Mouse (Mus musculus) left cerebral cortex, adult 9 months (tissue): Measurements from ENCODE around the gene Pla2g2c.

Experiments
- DNase-seq, 2 experiments: peaks; one replicate each; pipeline ENCODE4 v3.0.0; 2022; ENCODE audit warnings: low spot score in 2 of 2

Gene Pla2g2c

DNA sequence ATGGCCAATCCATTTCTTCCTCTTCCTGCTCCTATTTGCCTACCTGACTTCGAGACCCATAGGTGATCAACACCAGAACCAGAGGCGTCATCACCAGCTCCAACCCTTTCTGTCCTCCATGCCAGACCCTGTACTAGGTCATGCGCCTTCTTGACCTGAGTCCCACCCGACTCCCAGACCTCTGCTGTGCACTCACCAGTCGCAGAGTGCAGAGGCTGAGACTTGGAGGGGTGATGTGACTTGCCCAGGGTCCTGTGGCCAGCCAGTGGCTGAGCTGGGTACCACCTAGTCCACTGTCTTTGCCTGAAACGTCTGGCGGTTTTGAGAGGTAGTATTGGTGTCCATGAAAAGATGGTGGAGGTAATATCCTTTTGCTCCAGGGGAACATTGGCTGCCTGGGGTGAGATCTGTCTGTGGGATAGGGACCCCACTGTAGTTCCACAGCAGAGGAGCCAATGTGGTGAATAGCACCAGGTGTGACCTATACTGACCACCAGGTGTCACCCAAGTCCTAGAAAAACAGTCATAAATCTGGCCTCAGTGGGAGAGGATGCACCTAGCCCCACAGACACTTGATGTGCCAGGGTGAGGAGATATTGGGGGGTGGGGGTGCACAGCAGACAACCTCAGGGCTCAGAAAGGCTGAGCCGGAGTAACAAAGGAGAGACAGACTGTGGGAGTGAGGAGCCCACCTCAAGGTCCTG lies 23.9 kb downstream of the Pla2g2c start:
- peak in 1 of 2 experiments; percentile 69 for DNase-seq

DNA sequence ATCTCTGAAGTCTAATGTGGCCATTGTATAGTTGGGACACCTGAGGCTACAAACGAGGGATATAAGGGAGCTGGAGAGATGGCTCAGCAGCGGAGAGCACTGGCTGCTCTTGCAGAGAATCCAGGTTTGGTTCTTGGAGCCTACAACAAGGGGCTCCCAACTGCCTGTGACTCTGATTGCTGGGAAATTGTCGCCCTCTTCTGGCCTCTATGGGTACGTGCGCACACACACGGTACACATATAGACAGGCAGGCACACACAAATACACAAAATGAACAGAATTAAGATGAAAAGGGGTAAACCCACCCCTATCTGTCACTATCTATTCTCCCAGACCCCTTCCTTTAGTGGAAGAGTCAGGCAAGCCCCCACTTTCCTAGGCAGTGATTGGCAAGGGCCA lies 28.0 kb downstream of the Pla2g2c start:
- DNase-seq, result no peak

DNA sequence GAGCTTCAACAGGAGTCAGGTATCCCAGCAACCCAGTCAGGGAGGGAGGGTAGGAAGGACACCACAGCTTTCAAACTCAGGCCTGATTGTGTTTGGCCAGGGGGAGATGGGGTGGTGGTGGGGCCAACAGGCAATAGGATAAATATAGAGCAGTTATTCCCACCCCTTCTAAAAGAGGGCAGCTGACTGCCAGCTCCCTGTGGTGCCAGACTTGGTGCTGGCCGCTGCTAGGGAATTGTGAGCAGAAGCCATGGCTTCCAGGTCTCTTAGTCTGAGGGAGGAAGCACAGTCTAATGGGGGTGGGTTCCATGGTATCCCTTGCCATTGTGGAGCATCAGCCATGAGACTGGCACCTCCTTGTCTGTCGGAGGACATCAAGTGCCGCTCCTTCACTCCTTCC lies 29.0 kb downstream of the Pla2g2c start:
- DNase-seq, result no peak

DNA sequence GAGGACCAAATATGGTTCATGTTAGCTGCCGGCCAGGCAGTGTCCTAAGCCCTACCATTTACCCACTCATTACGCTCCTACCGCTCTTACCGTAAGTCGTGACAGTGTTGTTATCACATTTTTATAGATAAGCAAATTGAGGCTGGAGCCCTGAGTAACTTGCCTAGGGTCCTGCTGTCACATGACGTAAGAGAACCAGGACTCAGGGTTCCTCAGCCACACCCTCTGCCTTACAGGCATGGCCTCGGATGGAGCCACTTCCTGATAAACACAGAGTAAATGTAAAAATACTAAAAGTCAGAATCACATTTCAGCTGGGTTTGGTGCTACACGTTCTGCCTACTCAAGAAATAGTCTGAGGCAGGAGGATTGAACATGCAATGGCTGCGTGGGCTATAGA lies 29.8 kb downstream of the Pla2g2c start:
- no peak for DNase-seq

DNA sequence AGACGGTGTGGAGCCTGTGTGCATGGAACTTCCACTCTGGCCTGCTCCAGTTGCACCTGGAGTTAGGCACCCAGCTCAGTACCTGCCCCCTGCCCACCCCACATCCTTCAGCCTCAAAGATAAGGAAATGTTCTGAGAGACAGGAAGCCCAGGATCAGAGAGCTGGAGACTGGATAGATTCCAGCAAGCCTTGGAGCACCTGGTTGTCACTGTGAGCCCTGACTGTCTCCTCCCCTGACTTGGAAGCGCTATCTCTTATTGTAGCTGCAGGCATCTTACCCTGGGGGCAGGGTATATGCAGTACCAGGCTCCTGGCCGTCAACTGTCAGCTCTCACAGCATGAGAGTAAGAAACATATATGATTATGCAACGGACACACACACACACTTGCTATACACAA lies 30.8 kb downstream of the Pla2g2c start:
- no peak for DNase-seq

DNA sequence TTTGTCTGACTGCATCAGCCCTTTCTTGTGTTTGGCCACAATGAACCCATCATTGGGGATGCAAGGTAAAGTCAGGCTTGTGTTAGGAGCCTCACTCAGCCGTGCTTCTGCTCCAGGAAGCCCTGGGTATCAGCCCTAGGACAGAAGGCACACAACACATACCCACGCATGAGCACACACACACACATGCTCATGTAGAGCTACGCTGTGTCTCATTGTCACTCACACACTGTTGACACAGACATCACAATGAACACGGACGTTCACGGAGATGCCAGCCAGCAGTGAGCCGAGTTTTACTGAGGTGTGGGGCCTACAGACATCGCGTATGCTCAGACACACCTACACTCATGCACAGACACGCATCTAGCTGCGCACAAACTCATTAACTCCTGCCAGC lies 31.4 kb downstream of the Pla2g2c start:
- DNase-seq, result no peak

DNA sequence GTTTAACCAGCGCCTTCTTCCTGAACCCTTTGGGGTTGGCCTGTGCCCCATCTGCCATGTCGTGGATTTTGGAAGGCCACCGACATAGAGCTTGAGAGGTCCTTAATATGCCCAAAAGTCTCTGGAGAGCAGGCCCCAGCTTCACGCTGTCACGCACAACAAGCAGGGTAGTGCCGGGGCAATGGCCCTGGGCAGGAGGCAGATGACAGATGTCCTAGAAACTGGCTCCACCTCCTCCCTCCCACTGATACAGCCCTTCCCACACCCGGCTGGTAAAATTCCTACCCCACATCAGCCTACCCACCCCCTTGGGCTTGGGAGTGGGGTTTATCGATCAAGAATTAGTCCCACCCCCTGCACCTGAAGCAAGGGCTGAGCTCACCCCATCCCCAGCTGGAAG lies 32.8 kb downstream of the Pla2g2c start, which contains the start of gene Pla2g2f:
Pla2g2f (minus strand) TSS at position 211 of the 400 bp plus-strand sequence.
- no peak for DNase-seq

DNA sequence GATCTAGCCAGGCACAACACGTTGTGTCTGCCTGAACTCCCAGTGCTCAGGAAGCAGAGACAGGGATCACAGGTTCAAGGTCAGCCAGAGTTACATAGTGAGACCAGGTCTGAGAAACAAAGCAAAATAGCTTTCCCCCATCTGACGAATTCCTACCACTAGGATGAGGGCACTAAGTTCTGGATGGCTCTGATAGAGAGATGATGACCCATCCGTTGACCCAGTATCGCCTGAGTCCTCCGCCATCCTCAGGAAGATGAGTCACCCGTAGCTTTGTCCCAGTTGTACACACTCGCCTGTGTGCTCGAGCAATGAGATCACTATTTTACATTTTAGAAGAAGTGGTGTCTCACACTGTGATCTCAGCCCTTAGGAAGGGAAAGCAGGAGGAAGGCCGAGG lies 37.7 kb downstream of the Pla2g2c start:
- no peak for DNase-seq

DNA sequence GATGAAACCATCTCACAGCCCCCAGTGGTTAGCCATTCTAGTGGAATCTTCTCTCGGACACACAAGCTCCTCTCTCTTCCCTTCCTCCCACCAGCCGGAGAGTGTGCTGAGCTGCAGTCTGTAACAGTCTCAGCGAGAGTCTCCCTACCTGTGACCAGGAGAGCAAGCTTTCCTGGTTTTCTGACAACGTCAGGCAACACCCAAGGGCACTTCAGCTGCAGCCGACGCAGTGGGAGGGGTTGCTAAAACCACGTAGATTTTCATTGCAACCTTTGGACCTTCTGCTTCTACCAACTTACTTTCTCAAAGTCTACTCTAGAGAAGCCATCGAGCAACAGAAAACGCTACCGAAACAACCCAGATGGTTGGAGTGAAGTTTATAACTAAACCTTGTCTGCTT lies 47.4 kb downstream of the Pla2g2c start:
- DNase-seq, result no peak

DNA sequence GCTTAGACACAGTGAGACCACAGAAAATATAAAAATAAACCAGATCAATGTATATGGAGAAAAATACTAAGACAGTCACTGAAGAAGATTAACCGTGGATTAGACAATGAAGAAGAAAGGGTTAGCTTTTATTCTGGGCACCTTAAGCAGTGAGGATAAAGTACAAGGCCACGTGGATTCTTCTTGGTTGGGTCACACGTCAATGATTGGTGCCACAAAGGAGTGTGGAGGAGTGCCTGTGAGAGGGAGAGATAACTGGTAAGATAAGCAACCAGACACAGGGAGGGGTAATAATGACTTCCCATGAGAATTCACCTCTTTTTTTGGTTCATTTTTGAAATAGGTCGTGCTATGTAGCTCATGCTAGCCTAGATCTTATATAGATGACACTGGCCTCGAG lies 47.8 kb downstream of the Pla2g2c start:
- no peak for DNase-seq

DNA sequence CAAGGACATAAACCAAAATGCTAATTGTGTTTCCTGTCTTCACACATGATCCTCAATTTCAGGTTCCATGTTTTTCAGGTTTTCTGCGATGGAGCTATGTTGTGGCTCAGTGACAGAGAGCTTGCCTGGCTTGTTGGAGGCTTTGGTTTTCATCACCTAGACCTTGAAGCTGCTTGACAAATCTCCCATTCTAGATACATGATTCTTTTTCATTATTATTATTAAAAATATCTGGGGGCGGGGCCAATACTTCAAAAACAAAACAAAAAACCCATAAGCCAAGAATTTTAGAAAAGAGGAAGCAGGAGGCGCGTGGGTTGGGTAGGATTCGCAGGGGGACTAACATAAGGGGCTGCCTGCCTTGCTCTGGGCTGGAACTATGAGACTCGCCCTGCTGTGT lies 50.8 kb downstream of the Pla2g2c start, which contains the start of gene Pla2g2d:
Pla2g2d (plus strand) TSS at position 301 of the 400 bp plus-strand sequence.
- DNase-seq, result no peak

DNA sequence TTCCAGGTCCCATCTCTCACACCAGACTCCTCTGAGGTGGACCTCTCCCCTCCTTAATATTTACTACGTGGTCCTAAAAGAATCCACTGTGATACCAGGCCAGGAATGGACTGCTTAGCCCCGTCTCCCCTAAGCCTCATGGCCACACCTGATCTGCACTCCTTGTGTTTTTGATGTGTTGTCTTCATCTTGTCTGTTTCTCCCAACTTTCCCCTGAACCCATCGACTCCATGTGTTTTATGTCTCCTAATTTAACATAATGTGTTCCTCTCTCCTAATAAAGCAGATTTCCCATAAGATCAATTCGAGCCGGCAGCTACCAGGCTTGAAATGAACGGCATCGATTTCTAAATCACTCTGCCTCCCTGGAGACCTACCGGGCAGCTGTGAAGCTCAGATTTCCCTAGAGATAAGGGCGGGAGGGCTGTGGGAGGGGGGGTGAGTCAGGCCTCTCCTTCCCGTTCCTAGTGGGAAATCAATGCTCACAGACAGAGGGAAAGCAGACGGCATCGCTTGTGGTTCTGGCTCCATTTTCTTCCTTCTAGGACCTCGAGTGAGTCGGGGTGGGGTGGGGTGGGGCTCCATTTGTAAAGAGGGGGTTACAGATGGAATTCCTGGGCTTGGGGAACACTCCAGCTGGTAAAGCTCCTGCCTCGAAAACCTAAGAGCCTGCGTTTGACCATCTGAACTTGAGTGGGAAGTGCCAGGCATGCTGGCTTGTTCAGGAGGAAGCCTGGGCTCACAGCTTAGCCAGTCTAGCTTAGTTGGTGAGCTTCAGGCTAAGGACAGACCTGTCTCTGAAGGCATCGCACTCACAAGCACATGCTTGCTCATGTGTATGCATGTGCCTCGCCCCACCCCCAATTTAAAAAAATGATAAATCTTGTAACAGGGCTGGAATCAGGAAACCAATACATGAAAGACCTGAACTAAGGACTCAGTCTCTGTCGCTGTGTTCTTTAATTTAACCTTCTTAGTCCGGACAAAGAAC lies 53.1 kb downstream of the Pla2g2c start:
- no peak for DNase-seq

DNA sequence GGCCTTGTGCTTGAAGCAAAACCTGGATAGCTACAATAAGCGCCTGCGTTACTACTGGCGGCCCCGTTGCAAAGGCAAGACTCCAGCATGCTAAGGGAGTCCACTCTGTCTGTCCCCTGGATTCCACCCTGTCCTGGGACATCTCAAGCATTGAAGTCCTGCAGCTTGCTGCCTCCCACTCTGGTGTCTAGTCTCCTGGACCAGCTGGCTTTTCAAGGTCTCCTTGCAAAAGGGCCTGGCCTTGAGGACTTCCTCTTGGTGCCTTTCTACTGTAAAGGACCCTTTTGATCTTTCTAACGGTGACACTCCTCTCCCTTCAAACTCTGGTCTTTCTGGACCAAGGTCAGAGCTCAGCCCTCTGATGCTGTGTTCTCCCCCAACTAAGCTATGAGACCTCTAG lies 55.7 kb downstream of the Pla2g2c start:
- no peak for DNase-seq

DNA sequence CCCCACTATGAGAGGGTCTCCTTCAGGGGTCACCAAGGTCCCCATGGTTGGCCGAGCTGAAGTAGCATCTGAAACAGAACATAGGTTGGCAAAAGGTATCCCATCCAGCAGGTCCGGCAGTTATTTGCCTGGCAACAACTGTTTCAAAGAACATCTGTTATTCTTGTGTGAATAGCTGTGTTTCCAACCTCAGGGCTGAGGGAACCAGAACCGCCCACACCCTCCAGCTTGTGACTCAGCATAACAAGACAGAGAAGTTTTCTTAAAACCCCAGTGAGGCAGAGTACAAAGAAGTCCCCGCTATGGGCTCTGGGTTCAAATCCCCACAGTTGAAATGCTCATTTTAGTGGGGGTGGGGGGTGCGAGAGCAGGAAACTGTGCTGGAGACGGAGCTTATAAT lies 57.5 kb downstream of the Pla2g2c start:
- peak; percentile 52 to 78 for DNase-seq

DNA sequence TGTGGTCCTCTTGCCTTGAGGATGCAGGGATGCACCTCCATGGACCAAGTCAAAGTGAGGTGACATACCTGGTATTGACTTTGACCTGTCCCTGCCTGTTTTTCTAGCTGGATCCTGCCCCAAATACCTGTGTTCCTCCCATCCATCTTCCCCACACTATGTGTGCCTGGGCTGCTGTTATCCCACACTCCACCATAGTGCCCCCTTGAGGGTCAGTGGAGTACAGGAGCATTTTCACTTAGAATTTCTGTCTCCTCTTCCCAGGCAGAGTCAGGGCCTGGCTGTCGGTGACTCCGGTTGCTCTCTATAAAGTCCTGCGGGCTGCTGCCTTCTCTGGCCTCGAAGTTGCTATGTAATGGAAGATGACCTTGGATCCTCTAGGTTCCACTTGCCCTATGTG lies 61.1 kb downstream of the Pla2g2c start:
- no peak for DNase-seq

DNA sequence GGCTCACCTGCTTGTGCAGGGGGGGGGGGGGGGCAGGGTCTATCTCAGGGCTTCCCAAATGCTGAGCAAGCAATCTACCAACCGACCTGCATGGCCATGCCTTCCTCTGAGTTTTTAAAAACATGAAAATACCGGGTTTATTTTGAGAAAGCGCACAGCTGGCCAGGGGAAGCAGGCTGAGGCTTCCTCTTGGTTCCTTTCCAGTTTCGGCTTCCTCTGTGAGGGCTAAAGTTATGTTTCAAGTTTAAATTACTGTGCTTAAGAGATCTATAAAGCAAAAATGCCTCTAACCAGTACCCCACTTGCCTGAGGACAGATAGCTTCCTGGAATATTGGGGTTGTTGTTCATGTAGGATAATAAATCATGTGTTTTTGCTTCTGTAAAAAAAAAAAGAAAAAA lies 61.5 kb downstream of the Pla2g2c start:
- peak in 1 of 2 experiments; percentile 44 for DNase-seq

DNA sequence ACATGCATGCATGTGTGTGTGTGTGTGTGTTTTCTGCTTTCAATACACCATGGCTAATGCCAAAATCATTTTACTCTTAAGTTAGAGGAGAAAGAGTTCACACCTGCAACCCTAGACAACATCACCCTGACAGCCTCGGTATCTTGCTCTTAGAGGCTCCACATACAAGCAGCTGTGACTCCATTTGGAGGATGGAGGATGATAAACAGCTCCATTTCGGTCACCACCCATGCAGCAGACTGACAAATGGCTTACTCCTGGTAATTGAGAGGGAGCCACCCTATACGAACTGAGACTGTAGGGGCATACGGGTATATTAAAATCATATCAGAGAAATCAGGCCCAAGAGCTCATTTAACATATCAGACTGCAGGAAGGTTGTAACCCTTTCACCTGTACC lies 63.8 kb downstream of the Pla2g2c start:
- no peak for DNase-seq

DNA sequence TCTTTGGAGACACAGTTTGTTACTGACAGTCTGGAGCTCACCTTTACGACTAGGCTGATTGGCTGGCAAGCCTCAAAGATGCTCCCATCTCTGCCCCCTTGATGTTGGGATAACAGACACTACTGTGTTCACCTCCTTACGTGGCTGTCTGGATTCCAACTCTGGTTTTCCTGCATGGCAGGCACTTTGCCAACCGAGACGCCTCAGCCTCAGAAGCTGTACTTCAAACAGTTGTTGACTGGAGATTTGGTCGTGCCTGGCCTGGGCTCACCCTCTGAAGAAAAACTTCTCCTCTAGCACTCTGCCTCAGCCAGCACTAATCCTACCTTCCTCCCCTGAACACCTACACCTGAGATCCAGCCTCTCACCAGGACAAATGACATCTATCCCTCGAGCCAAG lies 66.9 kb downstream of the Pla2g2c start:
- no peak for DNase-seq

DNA sequence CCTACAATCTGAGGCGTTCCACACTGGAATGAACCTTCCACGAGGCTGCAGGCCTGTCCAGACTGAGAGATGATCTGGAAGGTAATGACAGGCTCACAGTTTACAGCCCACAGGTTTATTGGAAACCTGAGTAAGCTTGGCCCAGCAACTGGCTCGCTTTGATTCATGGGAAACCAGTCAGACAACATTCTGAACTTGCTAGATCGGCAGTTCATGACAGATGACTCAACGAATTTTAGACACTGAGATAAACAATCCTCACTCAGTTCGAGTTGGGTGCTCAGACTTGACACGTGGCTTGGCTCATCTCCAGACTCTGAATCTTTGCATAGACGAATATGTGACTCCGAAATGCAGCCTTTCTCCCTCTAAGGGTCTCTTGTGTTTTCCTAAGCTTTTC lies 68.0 kb downstream of the Pla2g2c start:
- no peak for DNase-seq

DNA sequence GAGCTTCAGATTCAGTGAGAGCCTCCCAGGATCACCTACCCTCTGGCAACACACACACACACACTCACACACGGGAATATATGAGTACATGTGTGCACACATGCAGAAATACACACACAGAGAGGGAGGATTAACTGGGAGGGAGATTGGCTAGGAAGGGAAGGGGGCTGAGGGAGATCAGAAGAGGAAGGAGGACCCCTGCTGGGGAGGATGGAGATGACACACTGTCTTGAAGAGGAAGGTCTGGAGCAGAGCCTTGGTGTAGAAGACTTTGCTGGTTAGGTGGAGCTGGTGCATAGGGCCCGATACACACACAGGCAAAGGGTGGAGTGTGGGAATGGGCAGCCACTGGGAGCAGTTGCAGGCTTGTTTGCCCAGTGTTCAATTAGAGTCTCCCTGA lies 68.7 kb downstream of the Pla2g2c start:
- peak in 1 of 2 experiments; percentile 80 for DNase-seq

DNA sequence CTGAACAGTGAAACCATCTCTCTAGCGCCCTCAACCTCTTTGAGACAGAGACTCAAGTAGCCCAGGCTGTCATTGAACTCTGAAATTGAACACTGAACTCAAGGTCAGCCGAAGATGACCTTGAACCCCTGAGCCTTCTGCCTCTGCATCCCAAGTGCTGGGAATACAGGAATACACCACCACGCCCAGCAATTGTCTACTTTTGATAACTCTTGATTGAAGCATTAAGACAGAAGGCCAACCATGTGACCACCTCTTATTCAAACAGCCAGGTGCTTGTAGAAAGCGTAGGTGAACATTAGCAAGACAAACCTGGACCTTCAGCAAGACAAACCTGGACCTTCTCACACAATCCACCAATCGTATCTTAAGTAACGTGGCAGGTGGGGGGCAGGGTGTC lies 69.8 kb downstream of the Pla2g2c start:
- DNase-seq, result no peak
